In the genomic region with DNA sequence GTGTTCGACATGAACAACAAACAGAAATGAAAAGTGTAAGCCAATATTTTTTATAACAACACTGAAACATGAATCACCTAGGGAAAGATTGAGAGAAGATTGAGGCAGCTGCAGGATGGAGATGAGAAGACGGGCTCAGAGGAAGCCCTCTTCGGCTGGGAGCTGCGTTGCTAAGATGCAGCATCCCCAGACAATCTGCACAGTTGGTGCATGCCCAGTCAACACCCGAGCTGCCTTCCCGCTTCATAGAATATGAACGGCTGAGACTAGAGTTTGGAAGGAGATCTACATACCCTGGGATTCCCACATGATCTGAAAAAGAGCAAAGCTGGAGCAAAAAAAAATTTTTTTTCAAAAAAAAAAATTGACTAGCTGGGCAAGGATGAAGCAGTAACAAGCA, we compare ENCODE assay signal across 35 mouse cellular contexts.
A peak's percentile ranks its signal among the peaks of the same experiment; 100 is the strongest.
DNase-seq lines count a peak whose midpoint lies in the region; ATAC-seq lines count a peak whose summit lies in the region.
"Had no signal": no experiment of that assay in that cellular context is flagged by ENCODE, and none has a peak within 500 bp of the region (broad histone marks: within the 10 kb centered on the region; RNA-seq: fewer than 3 reads in every experiment).

No protein-coding gene starts in this region.

- no peak overlapping the region for H3K27ac ChIP-seq in forebrain, embryonic 16.5 days (ENCODE audit: low read length)
- no peak overlapping the region for H3K27ac ChIP-seq in forebrain, embryonic 14.5 days (ENCODE audit: low read depth, low read length)
- H3K27ac ChIP-seq in neural tube, embryonic 13.5 days (replicated peaks): 0 out of 2 replicates have a peak overlapping the region, but pooled peaks have one; percentile 54
- H3K27ac ChIP-seq: forebrain, embryonic 15.5 days; heart, embryonic 13.5 days; hindbrain, embryonic 15.5 days; left cerebral cortex, adult 2 months; limb, embryonic 10.5 days; limb, embryonic 15.5 days; midbrain, embryonic 13.5 days had no signal

- no peaks in the 10 kb centered on the region for H3K9me3 ChIP-seq in forebrain, embryonic 16.5 days (ENCODE audit: control insufficient read depth, low read length)
- no peaks in the 10 kb centered on the region for H3K9me3 ChIP-seq in forebrain, embryonic 14.5 days (replicated peaks; ENCODE audit: control insufficient read depth, low read length)
- no peaks in the 10 kb centered on the region for H3K9me3 ChIP-seq in neural tube, embryonic 13.5 days
- H3K9me3 ChIP-seq: forebrain, embryonic 15.5 days; heart, embryonic 13.5 days; hindbrain, embryonic 15.5 days; limb, embryonic 10.5 days; limb, embryonic 15.5 days; liver, embryonic 13.5 days; megakaryocyte, embryonic 14.5 days; midbrain, embryonic 13.5 days had no signal

- no peak overlapping the region for H3K4me2 ChIP-seq in forebrain, embryonic 16.5 days (ENCODE audit: low read length)
- H3K4me2 ChIP-seq in forebrain, embryonic 14.5 days (ENCODE audit: low read length): no peak overlapping the region
- H3K4me2 ChIP-seq in neural tube, embryonic 13.5 days: no peak overlapping the region
- H3K4me2 ChIP-seq: forebrain, embryonic 15.5 days; heart, embryonic 13.5 days; hindbrain, embryonic 15.5 days; limb, embryonic 15.5 days; liver, embryonic 13.5 days; midbrain, embryonic 13.5 days had no signal

- H3K27me3 ChIP-seq in forebrain, embryonic 16.5 days (replicated peaks; ENCODE audit: control insufficient read depth, insufficient read depth, low read length): no peaks in the 10 kb centered on the region
- H3K27me3 ChIP-seq in forebrain, embryonic 14.5 days (replicated peaks; ENCODE audit: control insufficient read depth, insufficient read depth, low read length): no peaks in the 10 kb centered on the region
- H3K27me3 ChIP-seq in neural tube, embryonic 13.5 days: no peaks in the 10 kb centered on the region
- H3K27me3 ChIP-seq: CH12.LX; forebrain, embryonic 15.5 days; heart, embryonic 13.5 days; hindbrain, embryonic 15.5 days; limb, embryonic 15.5 days; liver, embryonic 13.5 days; megakaryocyte, embryonic 14.5 days; midbrain, embryonic 13.5 days had no signal

- H3K4me1 ChIP-seq in forebrain, embryonic 16.5 days (replicated peaks; ENCODE audit: control insufficient read depth, insufficient read depth, low read length): peaks cover 31% of the 10 kb centered on the region
- peaks cover 12% of the 10 kb centered on the region for H3K4me1 ChIP-seq in forebrain, embryonic 14.5 days (ENCODE audit: control insufficient read depth, insufficient read depth, low read length)
- H3K4me1 ChIP-seq in neural tube, embryonic 13.5 days (replicated peaks): peaks cover 40% of the 10 kb centered on the region

- no peak overlapping the region for H3K9ac ChIP-seq in forebrain, embryonic 16.5 days (replicated peaks; ENCODE audit: low read depth, low read length)
- H3K9ac ChIP-seq in forebrain, embryonic 14.5 days (ENCODE audit: low read length): no peak overlapping the region
- no peak overlapping the region for H3K9ac ChIP-seq in neural tube, embryonic 13.5 days
- H3K9ac ChIP-seq: forebrain, embryonic 15.5 days; heart, embryonic 13.5 days; hindbrain, embryonic 15.5 days; limb, embryonic 15.5 days; liver, embryonic 13.5 days; midbrain, embryonic 13.5 days had no signal

- H3K36me3 ChIP-seq in forebrain, embryonic 16.5 days (ENCODE audit: control insufficient read depth, insufficient read depth): no peaks in the 10 kb centered on the region
- no peaks in the 10 kb centered on the region for H3K36me3 ChIP-seq in forebrain, embryonic 14.5 days (ENCODE audit: control insufficient read depth, insufficient read depth, low read length)
- no peaks in the 10 kb centered on the region for H3K36me3 ChIP-seq in neural tube, embryonic 13.5 days
- H3K36me3 ChIP-seq: forebrain, embryonic 15.5 days; heart, embryonic 13.5 days; hindbrain, embryonic 15.5 days; limb, embryonic 10.5 days; limb, embryonic 15.5 days; liver, embryonic 13.5 days; midbrain, embryonic 13.5 days had no signal

- H3K4me3 ChIP-seq in forebrain, embryonic 16.5 days (replicated peaks; ENCODE audit: low read length): no peak overlapping the region
- no peak overlapping the region for H3K4me3 ChIP-seq in forebrain, embryonic 14.5 days (ENCODE audit: low read depth, low read length)
- H3K4me3 ChIP-seq in neural tube, embryonic 13.5 days: no peak overlapping the region
- H3K4me3 ChIP-seq: forebrain, embryonic 15.5 days; heart, embryonic 13.5 days; hindbrain, embryonic 15.5 days; left cerebral cortex, adult 2 months; limb, embryonic 10.5 days; limb, embryonic 15.5 days; liver, embryonic 13.5 days; megakaryocyte, embryonic 14.5 days; midbrain, embryonic 13.5 days; myocyte had no signal

- 0 out of 2 replicates have a peak, but pooled peaks have one; percentile 39 for ATAC-seq in forebrain, embryonic 16.5 days
- no peak for ATAC-seq in forebrain, embryonic 14.5 days
- no peak for ATAC-seq in neural tube, embryonic 13.5 days (ENCODE audit: low read depth)
- ATAC-seq: activated CD4-positive, CD25-positive, alpha-beta regulatory T cell, adult 4 months; forebrain, embryonic 15.5 days; lung, postnatal 0 days; midbrain, embryonic 13.5 days had no signal

- WGBS in forebrain, embryonic 16.5 days: 82% methylated on average over 7 of the region's 7 CpGs
- whole genome bisulfite sequencing in forebrain, embryonic 14.5 days: 87% methylated on average over 7 of the region's 7 CpGs
- 76% methylated on average over 7 of the region's 7 CpGs for WGBS in neural tube, embryonic 13.5 days

- DNase-seq in forebrain, embryonic 14.5 days (ENCODE audit: low spot score): no peak
- DNase-seq in layer of hippocampus, adult 9-11 months: peak; percentile 25
- no peak for DNase-seq in layer of hippocampus, postnatal 10 days (ENCODE audit: low spot score in 2 of 2)
- DNase-seq in neural tube, embryonic 10.5 days (ENCODE audit: extremely low spot score, low spot score): no peak
- DNase-seq in kidney, postnatal 4 days: no peak
- DNase-seq in thymus, postnatal 10 days (ENCODE audit: low spot score in 2 of 2): no peak
- DNase-seq: adrenal gland, adult 2 months; adrenal gland, postnatal 36 days; cerebellum, adult 11 months; cerebellum, adult 9-10 months; cerebellum, postnatal 36 days; gastrocnemius, postnatal 10 days; heart, postnatal 10 days; kidney, adult 18-20 months; liver, embryonic 13.5 days; lung, adult 18-20 months; lung, postnatal 4 days; retina, postnatal 1 day; spleen, adult 18-20 months; thymus, adult 18-20 months; thymus, postnatal 36 days had no signal
